Mouse (Mus musculus) kidney, postnatal 36 days (tissue): ENCODE data around the gene Ylpm1.
A peak's percentile ranks its signal among the peaks of the same experiment; 100 is the strongest.

ENCODE experiments used
- DNase-seq, 2 experiments: peaks; one replicate each; pipeline ENCODE4 v3.0.0; 2021 to 2022; ENCODE audit warnings: mixed read lengths in 2 of 2

Gene Ylpm1

DNA sequence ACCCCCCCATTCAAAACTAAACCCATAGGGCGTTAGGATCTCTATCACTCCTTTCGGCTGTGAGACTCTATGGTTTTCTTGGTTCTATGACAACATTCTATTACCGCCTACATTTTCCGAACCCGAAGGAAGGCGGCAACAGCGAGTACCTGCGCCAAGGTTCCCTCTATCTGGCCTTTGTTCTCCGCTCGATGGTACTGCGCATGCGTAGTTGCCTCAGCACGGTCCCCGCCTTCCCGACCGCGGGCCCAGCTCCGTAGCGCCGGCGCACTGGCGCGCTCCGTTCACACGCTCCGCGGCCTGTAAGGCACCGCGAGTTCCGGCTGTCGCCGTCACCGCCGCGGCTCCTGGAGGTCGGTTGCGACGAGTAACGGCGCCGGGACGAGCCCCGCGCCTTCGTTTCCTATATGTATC, at the start of gene Ylpm1:
Gene Ylpm1, plus strand, starts transcription at position 239 of the 414 bp plus-strand sequence.
- peak; percentile 97 to 98 for DNase-seq

DNA sequence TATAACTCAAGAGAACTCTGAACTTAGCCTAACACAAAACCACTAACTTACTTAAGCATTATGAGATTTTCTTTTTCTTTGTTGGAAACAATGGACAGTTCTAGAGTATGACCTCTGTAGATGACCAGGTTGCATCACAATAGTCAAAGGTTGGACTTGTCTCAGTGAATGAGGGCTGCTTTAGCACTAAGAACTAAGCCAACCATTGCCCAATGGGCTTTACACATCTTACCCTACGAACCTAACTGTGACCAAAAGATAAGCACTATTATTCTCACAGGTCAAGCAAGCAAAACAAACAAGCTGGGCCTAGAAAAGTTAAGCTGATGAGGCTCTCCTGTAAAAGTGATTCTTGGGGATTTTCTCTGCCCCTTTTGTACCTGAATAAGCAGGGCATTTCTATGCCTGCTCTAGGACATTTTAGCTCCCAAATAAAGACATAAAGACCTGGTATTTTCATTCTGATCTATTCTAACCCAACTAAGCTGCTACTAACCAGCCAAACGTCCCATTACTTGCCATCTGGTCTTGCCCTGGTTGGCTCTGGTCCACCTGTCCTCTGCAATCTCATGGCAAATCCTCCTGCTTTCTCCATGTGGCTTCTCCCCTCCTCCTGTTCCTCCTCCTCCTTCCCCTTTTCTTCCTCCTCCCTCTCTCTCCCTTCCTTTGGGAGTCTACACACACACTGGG, 48.1 kb upstream of the Ylpm1 start:
- DNase-seq, result no peak

DNA sequence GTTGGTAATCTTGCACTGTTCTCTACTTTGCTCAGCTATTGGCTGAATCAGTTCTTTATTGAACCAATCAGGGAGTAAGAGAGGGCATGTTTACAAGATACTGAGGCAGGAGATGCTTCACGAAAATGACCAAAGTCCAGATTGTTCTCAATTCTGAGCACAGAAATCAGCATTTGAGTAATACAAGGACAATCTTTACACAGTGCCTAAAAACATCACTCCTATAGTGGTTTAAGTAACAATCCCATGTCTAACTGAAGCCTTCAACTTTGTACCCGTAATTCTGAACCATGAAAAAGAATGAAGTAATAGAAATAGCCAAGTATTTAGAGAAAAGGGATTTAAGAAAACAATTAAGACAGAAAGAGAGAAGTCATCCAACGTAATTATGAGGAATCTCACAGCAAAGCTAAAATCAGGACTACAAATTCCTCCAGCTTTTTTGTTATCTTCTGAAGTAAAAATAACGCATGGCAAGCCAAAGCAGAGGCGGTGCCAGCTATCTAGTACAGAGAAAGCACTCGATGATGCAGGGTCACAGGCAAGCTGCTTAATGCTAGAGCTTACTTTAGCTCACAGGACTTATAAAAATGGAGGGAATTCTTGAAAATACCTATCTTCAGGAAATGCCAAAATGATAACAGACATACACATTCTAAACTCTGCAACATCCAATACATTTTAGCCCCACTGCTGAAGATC, 47.4 kb upstream of the Ylpm1 start:
- no peak for DNase-seq

DNA sequence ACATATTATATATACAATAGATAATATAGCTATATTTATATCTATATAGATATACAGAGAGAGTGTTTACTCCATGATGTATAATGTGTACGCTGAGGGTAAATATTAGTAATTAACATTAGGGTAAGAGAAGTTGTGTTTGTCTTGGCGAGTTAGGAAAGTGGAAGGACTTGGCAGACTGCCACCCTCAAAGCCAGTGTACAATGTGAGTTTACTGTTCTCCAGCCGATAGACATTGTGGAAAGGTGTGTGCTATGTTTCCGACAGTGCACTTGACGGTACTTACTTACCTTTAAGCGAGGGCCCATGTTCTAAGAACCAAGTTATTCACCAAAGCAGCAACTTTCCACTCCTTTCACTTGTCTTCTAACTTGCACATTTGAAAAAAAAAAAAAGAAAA, 45.4 kb upstream of the Ylpm1 start:
- DNase-seq, result peak in 1 of 2 experiments; percentile 23

DNA sequence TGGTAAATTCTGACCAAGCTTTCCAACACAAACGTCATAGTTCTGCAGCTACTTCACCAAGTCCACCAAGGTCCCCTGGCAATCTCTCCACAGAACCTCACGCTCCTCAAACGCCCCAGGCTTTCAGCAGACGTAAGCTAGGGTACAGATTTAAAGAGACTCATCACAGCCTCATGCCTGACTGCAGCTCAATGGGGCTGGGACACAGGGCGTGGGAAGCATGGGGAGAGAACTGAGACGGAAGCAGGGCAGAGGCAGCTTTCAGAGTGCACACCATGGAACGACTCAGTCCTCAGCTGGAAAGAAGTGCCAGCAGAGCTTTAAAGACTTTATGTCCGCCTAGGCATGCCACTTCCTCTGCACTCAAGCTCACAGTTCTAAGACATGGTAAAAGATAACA, 44.6 kb upstream of the Ylpm1 start:
- DNase-seq, result no peak

DNA sequence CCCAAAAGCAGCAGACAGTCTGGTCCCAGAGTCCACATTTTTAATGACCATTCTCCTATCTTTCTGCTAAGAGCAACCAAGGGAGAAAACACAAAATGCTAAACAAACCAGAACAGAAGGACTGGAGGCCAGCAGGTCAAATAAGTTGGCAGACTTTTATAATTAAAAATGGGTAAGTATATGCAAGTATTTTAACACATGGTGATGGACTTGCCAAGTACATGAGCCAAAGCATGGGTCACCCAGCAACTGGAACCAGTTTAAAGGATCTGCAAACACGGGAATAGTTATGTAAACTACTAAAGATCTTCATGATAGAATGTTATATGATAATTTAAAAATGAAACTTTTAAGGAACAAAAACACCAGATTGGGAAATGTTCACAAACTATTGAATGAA, 43.8 kb upstream of the Ylpm1 start:
- DNase-seq, result peak in 1 of 2 experiments; percentile 3

DNA sequence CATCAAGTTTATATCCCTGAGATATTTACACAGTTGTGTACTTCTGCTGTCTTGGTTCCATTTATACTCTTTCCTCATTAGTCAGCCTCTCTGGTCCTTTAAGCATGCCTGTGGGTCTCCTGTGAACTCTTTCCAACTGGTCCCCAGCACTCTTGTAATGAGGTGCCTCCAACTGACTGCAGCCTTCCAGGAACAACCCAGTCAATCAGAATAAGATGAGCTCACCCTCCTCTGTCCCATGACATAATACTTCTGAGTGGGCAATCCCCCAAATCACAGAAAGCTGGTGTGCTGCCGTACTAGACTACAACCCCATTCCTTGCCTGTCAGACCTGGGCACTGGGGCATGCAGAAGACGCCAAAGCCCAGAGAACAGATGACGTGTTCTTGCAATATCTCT, 39.8 kb upstream of the Ylpm1 start:
- no peak for DNase-seq

DNA sequence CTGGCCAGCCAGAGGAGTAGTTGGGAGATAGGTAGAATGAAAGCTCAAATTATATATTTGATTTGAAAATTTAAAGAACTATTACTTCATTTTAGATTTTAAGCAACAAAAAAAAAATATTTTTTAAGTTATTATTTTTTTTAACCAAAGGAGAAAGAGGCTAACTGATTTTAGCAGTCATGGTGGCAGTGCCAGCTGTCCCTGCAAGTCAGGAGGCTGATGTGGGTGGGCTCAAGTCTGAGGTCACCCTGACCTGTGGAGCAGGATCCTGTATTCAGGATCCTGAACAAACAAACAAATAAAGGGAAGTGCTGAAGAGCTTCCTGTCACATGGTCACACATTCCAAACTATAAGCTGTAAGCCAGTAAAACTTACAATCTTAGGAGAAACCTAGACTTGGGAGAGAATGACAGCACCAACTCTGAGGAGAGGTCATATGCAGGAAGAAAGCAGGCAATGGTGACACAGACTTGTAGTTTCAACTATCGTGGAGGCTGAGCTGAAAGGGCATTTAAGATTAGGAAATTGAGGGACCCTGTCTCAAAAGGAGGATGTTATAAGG, 37.2 kb upstream of the Ylpm1 start:
- DNase-seq, result no peak

DNA sequence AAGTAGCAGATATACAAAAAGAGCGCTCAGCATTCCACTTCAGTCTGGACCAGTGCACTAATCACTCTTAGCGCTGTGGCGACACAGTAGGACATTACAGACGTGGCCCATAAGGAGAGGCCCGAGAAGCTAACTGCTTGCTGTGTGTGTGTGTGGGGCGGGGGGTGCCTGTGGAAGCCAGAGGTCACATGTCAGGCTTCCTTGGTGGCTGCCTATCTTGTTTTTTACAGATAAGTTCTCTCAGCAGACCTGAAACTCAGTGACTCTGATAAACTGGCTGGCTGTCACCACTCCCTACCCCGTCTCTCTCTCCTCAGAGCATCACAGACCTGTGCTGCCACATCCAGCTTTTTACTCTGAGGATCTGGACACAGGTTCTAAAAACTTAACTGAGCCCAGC, 33.5 kb upstream of the Ylpm1 start:
- no peak for DNase-seq

DNA sequence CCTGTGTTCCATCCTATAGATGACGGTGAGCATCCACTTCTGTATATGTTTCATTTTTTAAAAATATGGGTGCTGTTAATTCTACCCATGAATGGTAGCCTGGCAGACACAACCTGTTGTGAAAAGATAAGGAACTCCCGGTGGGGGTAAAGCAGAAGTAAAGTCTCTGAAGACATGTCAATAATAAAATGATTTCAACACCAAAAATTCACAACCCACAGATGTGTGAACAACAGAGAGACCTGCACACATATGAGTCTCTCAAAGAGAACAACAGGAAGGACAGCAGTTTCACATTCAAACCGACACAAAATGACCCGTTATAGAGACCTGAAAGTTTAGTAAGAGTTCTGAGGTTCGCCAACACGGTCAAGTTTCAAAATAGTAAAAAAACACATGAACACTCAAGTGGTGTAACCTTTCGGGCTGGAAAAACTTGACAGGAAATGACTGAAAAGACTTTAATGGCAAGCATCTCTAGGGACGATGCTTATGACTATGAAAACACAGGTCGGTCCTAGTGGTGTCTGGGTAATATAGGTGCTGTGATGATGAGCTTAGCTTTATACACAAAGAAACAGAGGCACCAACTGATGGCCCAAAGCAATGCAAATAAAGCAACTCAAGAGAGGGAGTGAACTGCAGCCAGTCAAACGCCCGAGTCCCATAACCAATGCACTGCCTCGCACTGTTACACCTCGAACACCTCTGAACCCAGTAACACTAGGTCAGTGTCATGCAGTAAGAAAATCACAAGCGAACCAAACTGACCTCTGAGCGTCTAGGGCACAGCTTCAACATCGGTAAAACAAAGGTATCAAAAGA, 27.1 kb upstream of the Ylpm1 start:
- DNase-seq, result no peak

DNA sequence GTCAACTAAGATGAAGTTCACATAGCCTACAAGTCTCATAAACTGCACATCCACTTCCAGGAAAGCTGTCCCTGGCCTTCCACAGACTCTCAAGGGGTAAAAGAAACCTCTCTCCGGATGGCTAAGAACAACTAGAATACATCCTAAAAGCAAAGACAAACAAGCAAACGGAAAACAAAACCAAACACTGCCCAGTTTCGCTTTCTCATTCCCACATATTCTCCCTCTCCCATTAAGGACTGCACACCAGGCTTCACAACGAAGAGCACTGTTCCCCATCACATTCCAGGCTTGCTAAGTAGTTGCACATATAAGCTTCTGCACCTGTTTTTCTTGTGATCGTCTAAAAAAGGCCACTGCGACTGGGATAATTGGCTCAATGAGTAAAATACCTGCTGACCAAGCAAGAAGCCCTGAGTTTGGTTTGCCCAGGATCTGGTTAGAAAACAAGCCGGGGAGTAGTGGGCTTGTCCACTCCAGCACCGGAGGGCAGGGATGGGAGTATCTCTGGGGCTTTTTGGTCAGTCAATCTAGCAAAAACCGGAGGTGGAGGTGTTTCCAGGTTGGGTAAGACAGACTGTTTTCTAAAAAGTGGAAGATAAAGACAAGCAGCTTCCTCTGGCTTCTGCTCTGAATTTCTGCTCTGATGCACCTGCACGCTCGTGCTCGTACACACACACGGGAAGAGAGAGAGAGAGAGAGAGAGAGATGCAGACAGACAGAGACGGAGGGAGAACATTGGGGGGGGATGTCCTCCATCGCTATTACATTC, 26.3 kb upstream of the Ylpm1 start:
- no peak for DNase-seq

DNA sequence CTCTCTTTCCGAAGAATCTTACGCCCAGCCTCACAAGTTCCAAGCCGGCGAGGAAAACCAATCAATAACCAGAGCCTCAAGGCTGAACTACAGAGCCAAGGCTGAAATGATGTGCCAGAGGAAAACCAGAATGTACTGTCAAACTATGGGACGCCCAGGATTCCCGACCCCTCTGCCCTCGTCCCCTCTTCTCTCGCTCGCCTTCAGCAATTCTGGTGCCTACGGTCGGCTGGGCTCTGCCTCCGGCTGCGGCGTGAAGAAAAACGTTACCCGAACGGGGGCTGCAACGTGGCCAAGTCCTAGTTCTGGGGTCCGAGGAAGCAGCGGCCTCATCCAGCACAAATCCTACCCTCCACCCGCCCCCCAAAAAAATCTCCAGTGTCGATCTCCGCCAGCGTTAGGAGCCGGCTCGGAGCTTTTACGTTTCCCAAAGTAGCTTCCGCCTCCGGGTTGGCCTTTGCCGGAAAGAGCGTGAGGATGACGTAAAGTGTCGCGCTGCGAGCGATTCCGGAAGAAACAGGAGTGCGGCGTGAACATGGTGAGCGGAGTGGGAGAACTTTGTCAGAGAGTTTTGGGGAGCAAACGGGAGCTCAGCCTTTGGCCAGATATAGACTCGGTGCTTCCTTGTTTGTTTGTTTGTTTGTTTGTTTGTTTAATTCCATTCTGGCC, 25.6 kb upstream of the Ylpm1 start, which contains the start of the genes Fcf1 and Arel1:
Gene Fcf1, plus strand, starts transcription at position 470 of the 669 bp plus-strand sequence.
Gene Arel1, minus strand, starts transcription at position 473 of the 669 bp plus-strand sequence.
- peak; percentile 93 to 94 for DNase-seq

DNA sequence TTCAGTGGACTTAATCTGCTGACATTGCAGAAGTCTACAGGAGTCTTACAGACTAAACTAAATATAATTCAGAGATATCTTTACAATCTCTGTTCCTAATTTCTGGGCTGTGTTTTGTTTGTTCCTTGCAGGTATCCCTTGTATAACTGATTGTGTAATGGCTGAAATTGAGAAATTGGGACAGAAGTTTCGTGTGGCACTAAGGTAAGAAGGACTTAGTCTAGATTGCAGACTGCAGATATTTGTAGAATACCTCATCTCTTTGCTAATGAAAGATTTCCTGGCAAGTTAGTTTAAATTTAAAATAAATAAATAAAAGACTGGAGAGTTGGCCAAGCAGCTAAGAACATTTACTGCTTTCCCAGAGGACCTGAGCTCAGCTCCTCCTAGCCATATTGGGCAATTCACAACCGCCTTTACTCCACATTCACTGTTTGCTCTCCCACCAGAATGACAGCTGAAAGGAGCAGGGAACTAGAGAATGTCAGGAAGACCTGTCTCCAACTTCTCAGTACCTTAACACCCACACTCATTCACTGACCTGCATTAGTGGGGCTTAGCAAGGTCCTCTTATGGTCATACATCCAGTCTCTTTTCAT, 16.8 kb upstream of the Ylpm1 start:
- DNase-seq, result no peak

DNA sequence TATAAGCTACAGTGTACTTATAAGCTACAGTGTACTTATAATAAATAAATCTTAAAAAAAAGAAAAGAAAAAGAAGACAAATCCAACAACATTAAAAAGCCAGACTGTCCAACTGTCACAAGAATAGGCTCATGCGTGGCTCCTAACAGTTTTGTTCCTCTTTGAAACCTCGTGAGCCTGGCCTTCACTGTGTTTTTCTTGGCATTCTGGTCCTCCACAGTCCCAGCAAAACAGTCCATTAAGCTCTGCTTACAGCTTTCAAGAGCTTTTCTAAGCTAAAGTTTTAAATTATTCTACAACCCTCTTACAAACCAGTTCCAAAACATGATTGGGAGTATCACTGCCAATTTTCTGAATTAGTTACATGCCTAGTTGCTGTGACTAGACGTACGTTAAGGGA, 6.7 kb upstream of the Ylpm1 start:
- DNase-seq, result peak in 1 of 2 experiments; percentile 9

DNA sequence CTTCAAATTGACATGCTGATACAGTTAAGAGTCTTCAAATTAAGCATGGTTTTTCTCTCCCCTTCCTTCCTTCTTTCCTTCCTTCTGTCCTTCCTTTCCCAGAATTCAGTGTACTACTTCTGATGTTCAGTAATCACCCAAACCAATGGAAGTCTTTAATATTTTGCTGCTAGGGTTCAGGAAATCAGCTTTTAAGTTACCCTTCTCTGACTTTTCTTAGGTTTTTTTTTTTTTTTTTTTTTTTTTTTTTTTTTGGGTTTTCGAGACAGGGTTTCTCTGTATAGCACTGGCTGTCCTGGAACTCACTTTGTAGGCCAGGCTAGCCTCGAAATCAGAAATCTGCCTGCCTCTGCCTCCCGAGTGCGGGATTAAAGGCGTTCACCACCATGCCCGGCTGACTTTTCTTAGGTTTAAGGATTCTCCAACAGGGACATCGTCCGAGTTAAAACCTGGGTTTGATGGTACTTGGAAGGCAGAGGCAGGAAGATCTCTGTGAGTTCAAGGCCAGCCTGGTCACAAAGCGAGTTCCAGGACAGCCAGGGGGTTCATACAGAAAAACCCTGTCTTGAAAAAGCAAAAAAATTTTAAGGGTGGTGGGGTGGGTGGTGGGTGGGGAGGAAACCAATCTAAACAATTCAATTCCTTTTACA, 884 bp upstream of the Ylpm1 start:
- no peak for DNase-seq

DNA sequence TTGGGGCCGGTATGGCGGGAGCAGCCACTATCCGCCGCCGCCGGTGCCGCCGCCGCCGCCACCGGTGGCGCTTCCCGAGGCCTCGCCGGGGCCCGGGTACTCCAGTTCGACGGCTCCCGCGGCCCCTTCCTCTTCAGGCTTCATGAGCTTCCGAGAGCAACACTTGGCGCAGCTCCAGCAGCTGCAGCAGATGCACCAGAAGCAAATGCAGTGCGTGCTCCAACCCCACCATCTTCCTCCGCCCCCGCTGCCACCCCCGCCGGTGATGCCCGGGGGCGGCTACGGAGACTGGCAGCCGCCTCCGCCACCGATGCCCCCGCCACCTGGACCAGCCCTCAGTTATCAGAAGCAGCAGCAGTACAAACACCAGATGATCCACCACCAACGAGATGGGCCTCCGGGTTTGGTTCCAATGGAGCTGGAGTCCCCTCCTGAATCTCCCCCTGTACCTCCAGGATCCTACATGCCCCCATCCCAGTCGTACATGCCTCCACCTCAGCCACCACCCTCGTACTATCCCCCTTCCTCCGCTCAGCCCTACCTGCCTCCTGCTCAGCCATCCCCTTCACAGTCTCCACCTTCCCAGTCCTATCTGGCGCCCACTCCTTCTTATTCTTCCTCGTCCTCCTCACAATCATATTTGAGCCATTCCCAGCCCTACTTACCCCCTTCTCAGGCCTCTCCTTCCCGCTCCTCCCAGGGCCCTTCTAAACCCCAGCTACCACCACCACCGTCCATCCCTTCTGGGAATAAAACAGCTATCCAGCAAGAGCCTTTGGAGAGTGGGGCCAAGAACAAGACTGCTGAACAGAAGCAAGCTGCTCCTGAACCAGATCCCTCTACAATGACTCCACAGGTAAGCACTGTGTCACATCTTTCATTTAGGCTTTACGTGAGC, 629 bp downstream of the Ylpm1 start:
- peak; percentile 34 to 67 for DNase-seq

DNA sequence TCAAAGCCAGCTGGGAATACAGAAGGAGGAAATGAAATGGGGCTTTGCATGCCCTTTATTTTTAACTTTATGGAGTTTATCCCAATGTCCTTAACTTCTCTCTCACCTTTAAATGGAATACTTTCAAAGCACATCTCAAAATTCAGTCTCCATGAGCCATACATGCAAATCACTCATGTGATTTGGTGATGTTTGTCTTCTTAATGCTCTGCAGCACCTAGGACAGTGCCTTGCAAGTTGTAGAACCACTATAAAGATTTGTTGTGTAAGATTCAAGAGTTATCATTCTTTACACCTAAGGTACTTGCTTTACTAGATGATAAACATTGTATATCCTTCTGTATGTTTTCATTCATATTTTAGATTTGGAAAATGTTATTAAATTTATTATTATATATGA, 2.9 kb downstream of the Ylpm1 start:
- no peak for DNase-seq

DNA sequence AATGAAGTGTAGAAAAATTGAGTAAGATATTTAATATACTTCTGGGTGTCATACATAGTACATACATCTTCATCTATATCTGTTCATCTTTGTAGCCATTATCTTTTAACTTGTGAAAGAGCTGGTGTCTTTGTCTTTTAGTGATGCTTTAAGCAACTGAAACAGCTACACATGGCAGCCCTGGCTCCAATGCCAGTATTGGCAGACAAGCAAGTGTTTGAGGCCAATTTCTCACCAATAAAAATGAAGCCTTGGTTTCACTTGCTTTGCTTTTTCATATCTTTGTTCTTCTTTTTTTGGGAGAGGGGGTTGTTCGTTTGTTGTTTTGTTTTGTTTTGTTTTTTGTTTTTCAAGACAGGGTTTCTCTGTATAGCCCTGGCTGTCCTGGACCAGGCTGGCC, 10.1 kb downstream of the Ylpm1 start:
- no peak for DNase-seq

DNA sequence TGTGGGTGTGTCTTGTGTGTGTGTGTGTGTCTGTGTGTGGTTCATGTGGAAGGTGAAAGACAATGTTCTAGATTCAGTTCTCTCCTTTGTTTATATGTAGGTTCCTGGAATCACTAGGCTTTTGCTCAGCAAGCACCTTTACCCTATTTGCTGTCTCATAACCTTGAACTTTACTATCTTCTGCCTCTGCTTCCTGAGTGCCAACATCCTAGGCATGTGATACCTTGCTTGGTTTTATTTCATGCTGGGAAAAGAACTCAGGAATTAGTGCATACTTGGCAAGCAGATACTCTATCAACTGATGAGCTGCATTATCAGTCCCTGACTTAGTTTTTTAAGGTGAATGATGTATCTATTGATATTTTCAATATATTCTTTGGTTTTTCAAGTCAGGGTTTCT, 10.9 kb downstream of the Ylpm1 start:
- DNase-seq, result no peak

DNA sequence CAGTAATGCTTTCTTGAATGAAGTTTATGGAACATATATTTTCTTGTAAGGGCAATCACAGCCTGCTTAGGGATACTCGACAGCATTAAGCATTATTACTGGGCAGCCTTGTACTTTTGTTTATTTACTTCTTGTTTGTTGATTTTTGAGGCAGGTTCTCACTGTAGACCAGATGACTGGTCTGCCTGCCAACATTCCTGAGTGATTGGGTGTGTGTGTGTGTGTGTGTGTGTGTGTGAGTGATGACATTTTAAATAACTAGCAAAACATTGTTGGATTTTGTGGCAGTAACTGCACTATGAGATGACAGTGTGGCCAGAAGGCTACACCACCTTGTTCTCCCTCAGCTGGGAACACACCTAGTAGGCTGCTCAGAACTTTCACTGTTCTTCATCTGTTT, 13.7 kb downstream of the Ylpm1 start:
- DNase-seq, result peak; percentile 19 to 21
